Mouse (Mus musculus) spleen, adult 2 months (tissue): ENCODE results near the gene Dnal1. TPM values are rescaled to one million over a fixed set of nuclear protein-coding genes. Genes with fewer than 3 reads are reported as not detected.

Source experiments
- DNase-seq, 2 experiments: peaks; one replicate each; pipeline versions ENCODE4 v3.0.0 to v3.0.0-alpha.2; 2012 to 2021; ENCODE audit warnings: low spot score in 2 of 2, low read depth in 1 of 2
- H3K27ac ChIP-seq: fragments of 200-500 bp; 2 replicates; pipeline ENCODE4 v1.5.1; 2012; ENCODE audit warnings: low read length, inconsistent platforms; ENCODE audit not compliant: insufficient read depth
- H3K27me3 ChIP-seq: fragments of 200-500 bp; 2 replicates; pipeline ENCODE4 v1.6.1; 2012; ENCODE audit warnings: mild to moderate bottlenecking, moderate library complexity, low read length, inconsistent platforms; ENCODE audit not compliant: control insufficient read depth, insufficient read depth
- H3K36me3 ChIP-seq: fragments of 200-500 bp; 2 replicates; pipeline ENCODE4 v1.6.1; 2012; ENCODE audit warnings: mild to moderate bottlenecking, low read length, inconsistent platforms; ENCODE audit not compliant: control insufficient read depth, insufficient read depth
- H3K4me1 ChIP-seq: fragments of 200-500 bp; 2 replicates; pipeline ENCODE4 v1.6.1; 2011; ENCODE audit warnings: inconsistent platforms; ENCODE audit not compliant: control insufficient read depth, insufficient read depth, insufficient read length
- H3K4me3 ChIP-seq: fragments of 200-500 bp; 2 replicates; pipeline ENCODE4 v1.5.1; 2011; ENCODE audit warnings: mild to moderate bottlenecking, inconsistent platforms; ENCODE audit not compliant: insufficient read depth, insufficient read length; ENCODE audit errors: extremely low read depth
- CTCF ChIP-seq: fragments of 200-500 bp; IDR thresholded peaks from 2 replicates; pipeline ENCODE4 v1.5.1; 2011; ENCODE audit warnings: mild to moderate bottlenecking, inconsistent platforms; ENCODE audit not compliant: insufficient read depth, insufficient read length, insufficient replicate concordance; ENCODE audit errors: extremely low read depth
- POLR2A ChIP-seq: fragments of 200-500 bp; IDR thresholded peaks from 2 replicates; pipeline ENCODE4 v1.6.1; 2011; ENCODE audit warnings: low read depth, low read length, inconsistent platforms
- WGBS: fragments of 180-500 bp; shearing (Covaris S2); methylation state at CpG from one replicate; pipeline ENCODE4 v1.1.7; 2018; 5-methylcytosine and 5-hydroxymethylcytosine counted together
- polyA plus RNA-seq: library from polyadenylated mRNA; depleted of rRNA; stranded (reverse); fragments of >200 nt; gene quantifications from 2 replicates; pipeline ENCODE4 v1.2.3, GENCODE M21; 2012

The Dnal1 gene
- polyA plus RNA-seq, 1 experiment = 0.88 TPM

GRCm38 (mm10) chr12:84142281-84143050, 28.3 kb downstream of the Dnal1 start:
- H3K27me3 ChIP-seq = no peaks in the 10 kb centered on the region
- no peak overlapping the region for H3K27ac ChIP-seq
- no peak for DNase-seq
- H3K4me1 ChIP-seq = no peaks in the 10 kb centered on the region
- H3K4me3 ChIP-seq = no peak overlapping the region
- 91% methylated on average over 14 of the region's 14 CpGs for WGBS
- TF ChIP-seq CTCF = no peak
- no peak for TF ChIP-seq POLR2A
- no peaks in the 10 kb centered on the region for H3K36me3 ChIP-seq

DNA sequence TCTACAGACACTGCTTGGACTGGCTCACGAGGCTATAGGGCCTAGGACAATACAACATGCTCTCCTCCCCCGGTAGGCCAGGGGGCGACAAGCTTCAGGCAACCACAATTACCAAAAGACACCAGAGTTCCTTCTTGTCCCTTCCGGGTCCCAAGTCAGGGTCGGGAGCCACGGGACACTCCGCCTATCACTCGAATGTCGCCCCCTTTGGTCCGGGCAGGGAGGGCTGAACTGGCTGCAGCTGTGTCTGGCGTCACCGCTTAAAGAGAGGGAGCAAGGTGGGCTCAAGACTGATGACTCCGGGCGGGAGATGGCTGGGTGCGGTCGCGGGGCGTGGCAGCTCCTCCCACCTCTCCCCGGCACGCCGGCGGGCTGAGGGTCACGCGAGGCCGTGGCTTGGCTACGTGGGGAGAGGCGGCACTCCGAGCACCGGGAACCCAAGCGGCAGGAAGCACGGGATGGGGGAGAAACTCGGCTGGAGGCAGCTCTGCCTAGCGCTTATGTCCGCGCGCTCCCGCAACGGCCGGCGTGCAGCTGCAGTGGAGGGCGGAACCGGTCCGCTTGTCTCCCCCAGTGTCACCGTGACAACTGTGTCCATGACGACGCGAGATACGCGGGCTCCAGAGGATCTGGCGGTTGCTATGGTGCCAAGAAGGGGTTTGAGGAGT, 33.9 kb downstream of the Dnal1 start, which contains the start of gene Pnma1:
Pnma1 (minus strand) TSS at position 536 of the 668 bp plus-strand sequence.
- no peak within 1 kb of the TSS for H3K27ac ChIP-seq
- WGBS = 8% methylated on average over 50 of the region's 50 CpGs
- H3K36me3 ChIP-seq = peaks cover 23% of the 10 kb centered on the region
- no peaks in the 10 kb centered on the region for H3K27me3 ChIP-seq
- peak; percentile 33 to 48 for DNase-seq
- H3K4me1 ChIP-seq = 0 out of 2 replicates have a peak, but pooled peaks cover 4% of the 10 kb centered on the region
- TF ChIP-seq POLR2A = no peak
- TF ChIP-seq CTCF = peak; percentile 21; the same call in 1 of the 2 replicates
- peak within 1 kb of the TSS; percentile 56 for H3K4me3 ChIP-seq

DNA sequence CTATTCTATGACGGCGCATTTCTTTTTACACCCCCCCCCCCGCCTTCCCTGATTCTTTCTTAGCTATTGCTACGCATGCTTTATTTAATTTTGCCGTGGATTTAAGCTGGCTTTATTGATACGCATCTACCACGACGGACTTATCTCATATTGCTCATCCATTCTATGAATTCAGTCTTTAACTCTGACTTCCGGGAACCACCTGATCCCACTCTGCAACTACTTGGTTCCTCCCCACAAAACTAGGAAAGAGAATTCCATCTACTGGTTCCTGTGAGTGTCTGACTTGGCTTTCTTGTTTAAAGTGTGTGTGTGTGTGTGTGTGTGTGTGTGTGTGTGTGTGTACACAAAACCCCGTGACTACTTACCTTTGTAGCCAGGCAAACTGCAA, 34.5 kb downstream of the Dnal1 start:
- Histone ChIP-seq H3K36me3 (peaks cover 26% of the 10 kb centered on the region), H3K27me3 (no peaks in the 10 kb centered on the region), H3K4me1 (0 out of 2 replicates have a peak, but pooled peaks cover 4% of the 10 kb centered on the region), H3K27ac (no peak overlapping the region), H3K4me3 (peak overlapping the region; percentile 56; the same call in 1 of the 2 replicates)
- WGBS = 38% methylated on average over 10 of the region's 10 CpGs
- no peak for DNase-seq
- TF ChIP-seq POLR2A (no peak), CTCF (no peak)

GRCm38 (mm10) chr12:84149971-84150370, 35.8 kb downstream of the Dnal1 start:
- WGBS = 96% methylated on average over 15 of the region's 15 CpGs
- no peak for DNase-seq
- no peak overlapping the region for H3K27ac ChIP-seq
- H3K4me1 ChIP-seq = 0 out of 2 replicates have a peak, but pooled peaks cover 4% of the 10 kb centered on the region
- H3K4me3 ChIP-seq = no peak overlapping the region
- TF ChIP-seq CTCF = no peak
- TF ChIP-seq POLR2A = no peak
- H3K27me3 ChIP-seq = no peaks in the 10 kb centered on the region
- H3K36me3 ChIP-seq = peaks cover 33% of the 10 kb centered on the region

- H3K4me3 ChIP-seq = no peak overlapping the region
- no peaks in the 10 kb centered on the region for H3K27me3 ChIP-seq
- no peak overlapping the region for H3K27ac ChIP-seq
- TF ChIP-seq CTCF = no peak
- no peak for TF ChIP-seq POLR2A
- H3K4me1 ChIP-seq = 0 out of 2 replicates have a peak, but pooled peaks cover 4% of the 10 kb centered on the region
- H3K36me3 ChIP-seq = peaks cover 40% of the 10 kb centered on the region
- DNase-seq = no peak
- 63% methylated on average over 6 of the region's 6 CpGs for WGBS
Observed at GRCm38 (mm10) chr12:84150976-84151375, 36.8 kb downstream of the Dnal1 start.

DNA sequence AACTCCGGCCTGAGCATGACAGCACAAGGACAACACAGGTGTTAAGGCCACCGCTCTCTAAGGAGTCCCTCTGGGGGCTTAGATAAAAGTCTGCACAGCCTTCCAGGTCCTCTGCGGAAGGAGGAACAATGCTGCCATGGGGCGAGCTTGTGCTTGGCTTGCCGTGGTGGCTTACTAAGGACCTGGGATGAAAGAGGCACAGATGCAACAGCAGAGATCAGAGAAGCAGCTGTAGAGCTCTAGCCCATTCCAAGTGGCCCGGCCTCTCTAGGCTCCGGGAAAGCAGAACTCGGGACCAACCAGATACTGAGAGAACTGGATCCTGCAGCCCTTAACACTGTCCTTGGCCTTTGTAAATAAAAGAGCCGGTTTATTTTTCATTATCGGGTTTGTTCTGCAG, 37.7 kb downstream of the Dnal1 start:
- 92% methylated on average over 10 of the region's 10 CpGs for WGBS

More for the DNA sequence above, 37.7 kb downstream of the Dnal1 start:
- no peak for DNase-seq
- 0 out of 2 replicates have a peak, but pooled peaks cover 4% of the 10 kb centered on the region for H3K4me1 ChIP-seq
- no peak overlapping the region for H3K4me3 ChIP-seq
- no peaks in the 10 kb centered on the region for H3K27me3 ChIP-seq
- H3K36me3 ChIP-seq = peaks cover 49% of the 10 kb centered on the region
- TF ChIP-seq CTCF (no peak), POLR2A (no peak)
- H3K27ac ChIP-seq = no peak overlapping the region; the same call in 1 of the 2 replicates
